Mouse (Mus musculus) T-cell, adult 66 days (primary cell): ENCODE results near the gene Gm10272. TPM values are rescaled to one million over a fixed set of nuclear protein-coding genes. Genes with fewer than 3 reads are reported as not detected.

ENCODE experiments used
- total RNA-seq, 2 experiments: library from RNA; stranded (reverse); gene quantifications; 3 replicates in 1 of 2; 4 replicates in 1 of 2; pipeline ENCODE4 v1.2.4; 2023

Gm10272 gene
- not detected for total RNA-seq

DNA sequence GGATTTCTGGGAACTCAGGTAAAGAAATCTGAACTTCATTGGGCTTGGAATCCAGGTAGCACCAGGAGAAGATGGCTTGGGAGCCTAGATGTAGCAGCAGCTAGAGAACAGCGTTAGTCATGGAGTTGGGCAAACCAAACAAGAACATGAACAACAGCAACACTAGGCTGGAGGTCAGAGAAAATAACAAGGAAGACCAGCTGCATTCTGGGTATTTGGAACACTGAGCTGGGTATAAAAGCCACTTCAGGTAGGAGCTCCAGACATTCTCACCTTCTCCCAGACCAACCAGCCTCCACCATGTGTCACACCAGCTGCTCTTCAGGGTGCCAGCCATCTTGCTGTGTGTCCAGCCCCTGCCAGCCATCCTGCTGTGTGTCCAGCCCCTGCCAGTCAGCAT is at the start of gene Gm10272:
Gm10272 (plus strand) TSS at position 301 of the 400 bp plus-strand sequence.

DNA sequence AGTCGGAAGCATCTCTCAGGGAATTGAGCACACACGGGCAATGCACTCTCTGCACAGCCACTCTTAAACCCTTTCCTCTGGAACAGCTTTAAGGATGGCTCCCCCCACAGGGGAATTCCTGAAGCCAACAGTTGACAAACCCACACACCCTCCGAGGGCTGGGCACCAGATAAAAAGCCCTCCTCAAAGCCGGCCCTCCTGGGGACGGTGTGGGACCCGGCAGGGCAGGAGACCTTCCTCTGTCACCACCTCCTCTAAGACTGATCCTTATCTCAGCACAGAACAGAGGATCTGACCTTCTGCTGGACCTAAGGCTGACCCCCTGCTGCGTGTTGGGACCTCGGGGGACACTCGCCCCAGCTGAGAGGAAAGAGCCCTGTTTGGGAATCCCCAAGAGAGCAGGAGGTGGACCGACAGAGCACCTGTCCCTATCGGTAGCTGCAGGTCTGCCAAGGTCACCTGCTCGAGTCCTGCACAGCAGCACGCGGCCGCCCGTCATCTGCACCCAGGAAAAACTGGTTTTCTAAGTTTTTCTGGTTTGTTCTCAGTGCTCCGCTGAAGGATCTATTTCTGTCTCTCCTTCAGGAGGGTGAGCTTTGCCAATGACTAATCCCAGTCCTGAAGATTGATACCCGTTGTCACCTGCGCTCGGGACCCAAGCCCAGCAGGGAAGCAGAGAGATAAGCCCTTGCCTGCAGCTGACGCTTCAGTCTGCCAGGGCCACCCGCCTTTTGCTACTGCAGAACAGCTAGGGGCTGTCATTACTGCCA is 20.3 kb upstream of the Gm10272 start, which contains the start of gene Tspear:
Tspear (plus strand) TSS at position 675 of the 770 bp plus-strand sequence.

GRCm38 (mm10) chr10:77690356-77690807 is 16.0 kb upstream of the Gm10272 start, which contains the start of gene Gm19402:
TSS of gene Gm19402 (minus strand) at chr10:77690757.

GRCm38 (mm10) chr10:77697133-77697532 is 9.3 kb upstream of the Gm10272 start, which contains the start of gene Gm9508:
TSS of gene Gm9508 (minus strand) at chr10:77697233.

DNA sequence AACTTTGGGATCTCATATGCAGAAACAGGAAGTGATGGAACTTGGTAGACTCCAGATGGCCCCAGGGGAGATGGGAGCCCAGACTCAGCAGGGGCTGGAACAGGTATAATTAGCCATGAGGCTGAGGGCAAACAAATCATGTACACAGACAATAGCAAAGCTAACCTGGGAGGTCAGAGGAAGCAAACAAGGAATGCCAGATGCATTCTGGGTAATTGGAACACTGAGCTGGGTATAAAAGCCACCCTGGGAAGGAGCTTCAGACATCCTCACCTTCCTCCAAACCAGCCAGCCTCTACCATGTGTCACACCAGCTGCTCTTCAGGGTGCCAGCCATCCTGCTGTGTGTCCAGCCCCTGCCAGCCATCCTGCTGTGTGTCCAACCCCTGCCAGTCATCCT is 4.7 kb downstream of the Gm10272 start, which contains the start of gene Gm10024:
Gm10024 (plus strand) TSS at position 301 of the 400 bp plus-strand sequence.

GRCm38 (mm10) chr10:77715507-77715906 is 9.1 kb downstream of the Gm10272 start, which contains the start of gene Gm10142:
TSS of gene Gm10142 (plus strand) at chr10:77715807.

GRCm38 (mm10) chr10:77720299-77720698 is 13.9 kb downstream of the Gm10272 start, which contains the start of gene Krtap12-1:
TSS of gene Krtap12-1 (plus strand) at chr10:77720599.

DNA sequence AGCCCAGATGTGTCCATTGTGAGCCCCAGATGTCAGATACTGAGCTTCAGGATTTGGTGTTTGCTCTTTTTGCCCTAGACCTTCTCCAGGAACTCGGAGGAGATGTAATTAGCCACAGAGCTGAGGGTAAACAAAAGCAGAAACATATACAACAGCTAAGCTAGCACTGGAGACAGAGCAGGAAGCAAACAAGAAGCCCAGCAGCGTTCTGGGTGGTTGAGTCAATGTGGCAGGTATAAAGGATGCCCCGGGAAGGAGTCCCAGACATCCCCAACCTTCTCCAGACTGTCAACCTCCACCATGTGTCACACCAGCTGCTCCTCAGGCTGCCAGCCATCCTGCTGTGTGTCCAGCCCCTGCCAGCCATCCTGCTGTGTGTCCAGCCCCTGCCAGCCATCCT is 19.8 kb downstream of the Gm10272 start, which contains the start of gene Gm10100:
Gm10100 (plus strand) TSS at position 301 of the 400 bp plus-strand sequence.

DNA sequence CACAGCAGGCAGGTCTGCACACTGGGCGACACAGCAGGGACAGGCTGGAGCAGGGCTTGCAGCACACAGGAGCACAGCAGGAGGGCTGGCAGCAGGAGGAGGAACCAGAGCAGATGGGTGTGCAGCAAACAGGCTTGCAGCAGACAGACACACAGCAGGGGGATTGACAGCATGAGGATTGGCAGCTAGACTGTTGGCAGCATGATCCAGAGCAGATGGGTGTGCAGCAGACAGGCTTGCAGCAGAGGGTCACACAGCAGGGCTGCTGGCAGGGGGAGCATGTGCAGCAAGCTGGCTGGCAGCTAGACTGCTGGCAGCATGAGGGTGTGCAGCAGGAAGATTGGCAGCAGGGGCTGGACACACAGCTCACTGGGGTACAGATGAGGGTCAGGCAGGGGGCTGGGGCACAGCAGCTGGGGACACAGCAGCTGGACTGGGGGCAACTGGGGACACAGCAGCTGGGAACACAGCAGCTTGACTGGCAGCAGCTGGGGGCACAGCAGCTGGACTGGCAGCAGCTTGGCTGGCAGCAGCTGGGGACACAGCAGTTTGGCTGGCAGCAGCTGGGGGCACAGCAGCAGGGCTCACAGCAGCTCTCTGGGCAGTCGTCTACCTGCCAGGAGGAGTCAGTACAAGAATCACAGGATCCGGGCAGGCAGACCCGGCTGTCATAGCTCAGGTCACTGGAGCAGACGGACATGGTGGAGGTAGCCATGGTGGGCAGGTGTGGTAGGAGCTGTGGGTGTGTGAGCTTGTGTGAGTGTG is 35.7 kb downstream of the Gm10272 start, which contains the start of gene Gm18596:
Gm18596 (minus strand) TSS at position 715 of the 765 bp plus-strand sequence.

DNA sequence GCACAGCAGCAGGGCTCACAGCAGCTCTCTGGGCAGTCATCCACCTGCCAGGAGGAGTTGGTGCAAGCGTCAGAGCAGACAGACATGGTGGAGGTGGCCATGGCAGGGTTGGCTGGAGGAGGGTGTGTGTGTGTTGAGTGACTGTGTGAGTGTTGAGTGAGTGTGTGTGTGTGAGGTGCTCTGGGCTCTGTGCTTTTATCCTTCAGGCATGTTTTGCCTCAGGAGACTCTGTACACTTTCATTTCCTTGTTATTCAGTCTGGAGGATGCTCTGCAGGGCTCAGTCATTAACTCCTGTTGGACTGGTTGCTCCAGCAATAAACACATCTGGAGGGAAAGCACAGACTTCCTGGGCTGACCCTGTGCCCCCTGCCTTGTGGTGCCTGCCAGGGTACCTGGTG is 44.8 kb downstream of the Gm10272 start, which contains the start of gene Gm9736:
Gm9736 (minus strand) TSS at position 101 of the 400 bp plus-strand sequence.

Other genes with a start within 250 kb of the Gm10272 start
- gene Fam207a, start 190.8 kb upstream of the Gm10272 start, total RNA-seq, result 10 to 100 TPM; 28.7 to 31.2 TPM
- gene Itgb2, start 176.4 kb upstream of the Gm10272 start, total RNA-seq, result 100 to 1,000 TPM; 248 to 305 TPM
- 100 to 1,000 TPM; 108 to 116 TPM for gene Pttg1ip, start 124.9 kb upstream of the Gm10272 start, total RNA-seq
- 10 to 100 TPM; 56.8 to 61.8 TPM for gene Sumo3, start 100.5 kb upstream of the Gm10272 start, total RNA-seq
- gene Gm49325, start 100.4 kb upstream of the Gm10272 start, total RNA-seq, result not detected
- 10 to 100 TPM; 41.1 to 46.1 TPM for gene Ube2g2, start 84.4 kb upstream of the Gm10272 start, total RNA-seq
- gene Tspear, start 20.1 kb upstream of the Gm10272 start, total RNA-seq, result 1 to 10 TPM; 1.6 to 3.3 TPM
- gene Gm19402, start 15.9 kb upstream of the Gm10272 start, total RNA-seq, result not detected
- not detected for gene Gm9508, start 9.4 kb upstream of the Gm10272 start, total RNA-seq
- gene Gm10024, start 4.8 kb downstream of the Gm10272 start, total RNA-seq, result not detected
- not detected for gene Gm10142, start 9.2 kb downstream of the Gm10272 start, total RNA-seq
- not detected for gene Krtap12-1, start 14.0 kb downstream of the Gm10272 start, total RNA-seq
- not detected for gene Gm10100, start 19.9 kb downstream of the Gm10272 start, total RNA-seq
- not detected for gene Gm18596, start 36.0 kb downstream of the Gm10272 start, total RNA-seq
- not detected for gene Gm9736, start 44.7 kb downstream of the Gm10272 start, total RNA-seq
- gene Gm3233, start 53.1 kb downstream of the Gm10272 start, total RNA-seq, result not detected
- gene Gm3238, start 64.7 kb downstream of the Gm10272 start, total RNA-seq, result not detected
- gene Gm7138, start 70.3 kb downstream of the Gm10272 start, total RNA-seq, result not detected
- not detected for gene Gm3250, start 75.9 kb downstream of the Gm10272 start, total RNA-seq
- gene Gm7137, start 81.6 kb downstream of the Gm10272 start, total RNA-seq, result not detected
- not detected for gene Gm9639, start 88.5 kb downstream of the Gm10272 start, total RNA-seq
- gene Gm19668, start 92.5 kb downstream of the Gm10272 start, total RNA-seq, result not detected
- gene Gm9507, start 105.2 kb downstream of the Gm10272 start, total RNA-seq, result not detected
- not detected for gene Gm2696, start 108.1 kb downstream of the Gm10272 start, total RNA-seq
- gene Krtap10-4, start 120.5 kb downstream of the Gm10272 start, total RNA-seq, result not detected
- gene Krtap10-10, start 129.3 kb downstream of the Gm10272 start, total RNA-seq, result not detected
- not detected for gene Gm36176, start 140.2 kb downstream of the Gm10272 start, total RNA-seq
- gene Gm10318, start 146.2 kb downstream of the Gm10272 start, total RNA-seq, result not detected
- not detected for gene Gm3285, start 155.3 kb downstream of the Gm10272 start, total RNA-seq
- gene Lrrc3, start 195.9 kb downstream of the Gm10272 start, total RNA-seq, result not detected